Mouse (Mus musculus) heart, embryonic 14.5 days (tissue): ENCODE measurements at regions not wholly inside any gene's neighbourhood (a gene's known extent, or its start where the extent isn't known, plus 50 kb on each side); places are given as distances from the start of the nearest gene placed in this dataset.

ENCODE experiments used
- ATAC-seq: fragments of 200-750 bp; cut with Nextera tagmentation; 2 replicates; pipeline ENCODE4 v1.8.0; 2017; ENCODE audit warnings: low read depth, moderate TSS enrichment; ENCODE audit not compliant: insufficient number of reproducible peaks, insufficient read depth, low FRiP score
- H3K27ac ChIP-seq, 2 experiments: fragments of 200-500 bp in 1 of 2; fragments of 300-500 bp in 1 of 2; sonication (generic) in 1 of 2; replicated peaks in 1 of 2; 2 replicates each; pipeline ENCODE4 v1.5.1; 2012 to 2014; ENCODE audit warnings: low read depth in 2 of 2, low read length in 2 of 2, control low read depth in 1 of 2, mild to moderate bottlenecking in 1 of 2, mixed read lengths in 1 of 2; ENCODE audit not compliant: control insufficient read depth in 1 of 2, insufficient read depth in 1 of 2
- H3K27me3 ChIP-seq: fragments of 300-500 bp; sonication (generic); 2 replicates; pipeline ENCODE4 v1.6.1; 2014; ENCODE audit warnings: mild to moderate bottlenecking, low read length, control low read depth; ENCODE audit not compliant: control insufficient read depth, insufficient read depth
- H3K36me3 ChIP-seq: fragments of 300-500 bp; sonication (generic); 2 replicates; pipeline ENCODE4 v1.6.1; 2014; ENCODE audit warnings: mild to moderate bottlenecking, control low read depth, low read length, mixed read lengths; ENCODE audit not compliant: control insufficient read depth, insufficient read depth
- H3K4me1 ChIP-seq, 2 experiments: fragments of 200-500 bp in 1 of 2; fragments of 300-500 bp in 1 of 2; sonication (generic) in 1 of 2; 2 replicates each; pipeline ENCODE4 v1.6.1; 2012 to 2014; ENCODE audit warnings: low read length in 2 of 2, control low read depth in 1 of 2, mixed read lengths in 1 of 2; ENCODE audit not compliant: control insufficient read depth in 2 of 2, insufficient read depth in 2 of 2
- H3K4me2 ChIP-seq: fragments of 300-500 bp; sonication (generic); 2 replicates; pipeline ENCODE4 v1.6.1; 2014; ENCODE audit warnings: mild to moderate bottlenecking, low read length
- H3K4me3 ChIP-seq, 2 experiments: fragments of 200-500 bp in 1 of 2; fragments of 300-500 bp in 1 of 2; sonication (generic) in 1 of 2; 2 replicates each; pipeline ENCODE4 v1.5.1; 2012 to 2014; ENCODE audit warnings: low read length in 2 of 2, mild to moderate bottlenecking in 2 of 2, control low read depth in 1 of 2, low read depth in 1 of 2, moderate library complexity in 1 of 2; ENCODE audit not compliant: control insufficient read depth in 1 of 2, insufficient read depth in 1 of 2
- H3K9ac ChIP-seq: fragments of 300-500 bp; sonication (generic); 2 replicates; pipeline ENCODE4 v1.6.1; 2014; ENCODE audit warnings: mild to moderate bottlenecking, low read length
- H3K9me3 ChIP-seq: fragments of 300-500 bp; sonication (generic); 2 replicates; pipeline ENCODE4 v1.6.1; 2016; ENCODE audit warnings: low read length, control low read depth; ENCODE audit not compliant: control insufficient read depth
- WGBS: fragments of 180-500 bp; shearing (Covaris S2); extraction: QIAGEN DNeasy Blood & Tissue Kit; methylation state at CpG from one replicate; pipeline ENCODE4 v1.1.7; 2014; 5-methylcytosine and 5-hydroxymethylcytosine counted together

DNA sequence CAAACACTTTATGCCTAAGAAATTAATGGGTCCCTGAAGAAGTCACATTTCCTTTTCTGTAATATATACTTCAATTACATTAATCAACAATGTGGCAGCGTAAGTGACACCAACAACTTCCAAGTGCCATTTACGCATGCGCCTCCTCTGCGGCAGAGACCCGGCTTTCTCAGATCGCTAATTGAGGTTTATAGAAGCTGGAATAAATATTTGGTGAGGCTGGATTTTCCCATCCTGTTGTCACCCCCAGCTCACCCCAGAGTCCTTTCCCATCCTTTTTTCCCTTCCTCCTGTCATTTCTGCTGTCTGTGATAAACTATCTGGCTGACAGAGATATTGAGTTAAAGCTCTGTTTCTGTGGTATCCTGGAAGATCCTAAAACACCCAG lies 95.6 kb downstream of the Fzd1 start:
- Histone ChIP-seq H3K27me3 (no peaks in the 10 kb centered on the region), H3K9ac (no peak overlapping the region), H3K4me2 (no peak overlapping the region), H3K36me3 (no peaks in the 10 kb centered on the region), H3K27ac (no peak overlapping the region), H3K9me3 (0 out of 2 replicates have a peak, but pooled peaks cover under 1% of the 10 kb centered on the region), H3K4me1 (peaks cover 3 to 4% of the 10 kb centered on the region in 2 experiments; a peak in 2 of 4 replicates), H3K4me3 (no peak overlapping the region)
- no peak for ATAC-seq
- WGBS = 82% methylated on average over 6 of the region's 6 CpGs

DNA sequence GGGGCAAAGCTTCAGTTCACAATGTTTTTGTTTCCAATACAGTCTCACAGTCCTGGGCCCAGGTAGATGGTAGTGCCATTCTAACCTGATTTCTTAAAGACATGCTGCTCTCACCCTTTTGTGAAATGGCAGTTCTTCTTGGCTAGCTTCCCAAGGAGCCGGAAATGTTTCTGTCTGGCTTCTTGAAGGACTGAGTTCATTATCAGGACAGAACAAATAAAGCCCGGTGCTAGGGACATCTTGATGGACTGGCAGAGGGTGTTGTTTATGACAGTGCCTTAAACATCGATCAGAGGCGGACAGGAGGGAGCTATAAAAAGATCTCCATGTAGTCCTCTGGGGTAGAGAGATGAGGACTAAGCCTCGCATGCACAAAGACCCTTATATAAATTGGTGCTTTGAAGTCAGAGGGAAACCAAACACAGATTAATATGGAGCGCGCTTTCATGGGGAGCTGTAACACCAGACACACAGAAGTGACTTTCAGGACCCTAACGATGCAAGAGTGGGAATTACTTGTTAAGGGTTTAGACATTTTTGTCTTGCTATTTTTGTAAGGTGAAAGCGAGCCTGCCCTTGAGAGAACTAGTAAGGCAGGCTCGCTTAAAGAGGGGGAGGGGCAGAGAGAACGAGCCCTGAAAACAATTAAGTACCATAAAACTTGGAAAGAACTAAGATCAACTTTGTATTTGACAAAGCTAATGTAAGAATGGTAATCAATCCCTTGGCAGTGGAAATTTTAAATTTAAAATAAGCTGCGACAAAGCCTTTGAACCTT lies 96.2 kb downstream of the Fzd1 start:
- Histone ChIP-seq H3K9me3 (0 out of 2 replicates have a peak, but pooled peaks cover 4% of the 10 kb centered on the region), H3K36me3 (no peaks in the 10 kb centered on the region), H3K27me3 (no peaks in the 10 kb centered on the region), H3K9ac (no peak overlapping the region), H3K4me1 (peaks cover 3 to 4% of the 10 kb centered on the region in 2 experiments; a peak in 2 of 4 replicates), H3K4me2 (no peak overlapping the region), H3K27ac (no peak overlapping the region), H3K4me3 (no peak overlapping the region)
- WGBS = 39% methylated on average over 12 of the region's 12 CpGs
- no peak for ATAC-seq

DNA sequence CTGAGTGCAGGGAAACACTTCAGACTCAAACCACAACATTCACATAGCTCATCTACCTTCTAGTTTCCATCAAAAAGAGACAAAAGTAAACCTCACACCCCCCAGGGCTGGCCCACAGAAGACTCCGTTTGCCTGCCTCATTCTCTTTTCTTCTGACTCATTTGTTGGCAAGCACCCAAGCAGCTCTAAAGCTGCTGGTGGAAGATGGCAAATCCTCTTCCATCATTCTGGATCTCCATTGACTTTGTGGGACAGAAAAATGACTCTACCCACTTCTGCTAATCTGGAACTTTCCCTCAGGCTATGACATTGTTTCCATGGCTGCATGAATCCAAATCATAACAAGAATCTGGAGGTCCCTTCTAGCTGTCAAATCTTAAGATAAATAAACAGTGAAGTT lies 99.9 kb downstream of the Fzd1 start:
- H3K36me3 ChIP-seq = no peaks in the 10 kb centered on the region
- peaks cover 2 to 3% of the 10 kb centered on the region in 2 experiments; a peak in 2 of 4 replicates for H3K4me1 ChIP-seq
- H3K9ac ChIP-seq = no peak overlapping the region
- no peaks in the 10 kb centered on the region for H3K27me3 ChIP-seq
- no peak overlapping the region for H3K4me2 ChIP-seq
- H3K4me3 ChIP-seq = no peak overlapping the region
- H3K27ac ChIP-seq = no peak overlapping the region
- ATAC-seq = no peak
- 0 out of 2 replicates have a peak, but pooled peaks cover 4% of the 10 kb centered on the region for H3K9me3 ChIP-seq
- WGBS = 22% methylated on average over 1 of the region's 1 CpGs

DNA sequence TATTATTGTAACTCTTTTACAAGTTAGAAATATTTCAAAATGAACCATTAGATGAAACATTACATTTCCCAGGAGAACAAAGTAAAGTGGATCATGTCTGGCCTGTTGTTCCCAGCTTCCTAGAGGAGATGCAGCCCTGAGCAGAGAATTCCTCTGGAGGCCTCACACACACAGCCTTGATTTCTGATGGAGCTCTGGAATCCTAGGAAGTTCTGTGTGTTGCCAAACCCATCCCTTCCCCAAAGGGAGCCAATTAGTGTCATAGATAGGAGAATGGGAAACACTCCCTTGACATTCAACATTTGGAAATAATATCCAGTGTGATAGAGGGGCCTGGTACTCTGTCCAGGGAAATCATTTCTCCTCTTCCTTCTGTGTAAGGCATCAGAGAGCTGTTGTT lies 103.6 kb downstream of the Fzd1 start:
- H3K27ac ChIP-seq = no peak overlapping the region
- H3K9me3 ChIP-seq = 0 out of 2 replicates have a peak, but pooled peaks cover 4% of the 10 kb centered on the region
- H3K36me3 ChIP-seq = no peaks in the 10 kb centered on the region
- H3K9ac ChIP-seq = no peak overlapping the region
- no peak overlapping the region for H3K4me2 ChIP-seq
- H3K4me1 ChIP-seq = no peaks in the 10 kb centered on the region; a peak in 1 of 4 replicates
- no peaks in the 10 kb centered on the region for H3K27me3 ChIP-seq
- H3K4me3 ChIP-seq = no peak overlapping the region
- no peak for ATAC-seq

- Histone ChIP-seq H3K27me3 (no peaks in the 10 kb centered on the region), H3K9me3 (no peaks in the 10 kb centered on the region), H3K4me1 (no peaks in the 10 kb centered on the region; a peak in 1 of 4 replicates), H3K4me2 (no peak overlapping the region), H3K4me3 (no peak overlapping the region), H3K9ac (no peak overlapping the region), H3K27ac (no peak overlapping the region), H3K36me3 (no peaks in the 10 kb centered on the region)
- WGBS = 79% methylated on average over 6 of the region's 6 CpGs
- no peak for ATAC-seq
Observed at GRCm38 (mm10) chr5:4651167-4651955, 106.5 kb downstream of the Fzd1 start.

DNA sequence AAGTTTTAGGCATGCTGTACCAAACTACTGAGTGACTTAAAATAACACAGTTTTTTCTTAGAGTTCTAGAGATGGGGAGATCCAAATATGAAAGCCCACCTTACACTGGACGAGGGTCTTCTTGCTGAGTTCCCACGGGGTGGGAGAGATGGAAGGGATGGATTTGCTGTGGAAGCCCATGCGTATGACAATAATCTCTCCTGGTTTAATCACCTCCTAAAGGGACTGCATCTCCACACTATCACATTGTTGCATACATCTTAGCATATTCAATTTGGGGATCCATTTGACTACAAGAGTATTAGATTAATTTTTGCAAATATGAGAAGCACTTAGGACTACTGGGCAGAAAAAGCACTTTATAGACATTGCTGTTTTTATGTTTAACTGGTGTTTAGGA lies 107.1 kb downstream of the Fzd1 start:
- no peaks in the 10 kb centered on the region for H3K27me3 ChIP-seq
- WGBS = 81% methylated on average over 3 of the region's 3 CpGs
- H3K4me1 ChIP-seq = no peaks in the 10 kb centered on the region; a peak in 1 of 4 replicates
- ATAC-seq = no peak
- no peak overlapping the region for H3K4me3 ChIP-seq
- no peak overlapping the region for H3K4me2 ChIP-seq
- no peak overlapping the region for H3K9ac ChIP-seq
- no peak overlapping the region for H3K27ac ChIP-seq
- no peaks in the 10 kb centered on the region for H3K36me3 ChIP-seq
- no peaks in the 10 kb centered on the region for H3K9me3 ChIP-seq

DNA sequence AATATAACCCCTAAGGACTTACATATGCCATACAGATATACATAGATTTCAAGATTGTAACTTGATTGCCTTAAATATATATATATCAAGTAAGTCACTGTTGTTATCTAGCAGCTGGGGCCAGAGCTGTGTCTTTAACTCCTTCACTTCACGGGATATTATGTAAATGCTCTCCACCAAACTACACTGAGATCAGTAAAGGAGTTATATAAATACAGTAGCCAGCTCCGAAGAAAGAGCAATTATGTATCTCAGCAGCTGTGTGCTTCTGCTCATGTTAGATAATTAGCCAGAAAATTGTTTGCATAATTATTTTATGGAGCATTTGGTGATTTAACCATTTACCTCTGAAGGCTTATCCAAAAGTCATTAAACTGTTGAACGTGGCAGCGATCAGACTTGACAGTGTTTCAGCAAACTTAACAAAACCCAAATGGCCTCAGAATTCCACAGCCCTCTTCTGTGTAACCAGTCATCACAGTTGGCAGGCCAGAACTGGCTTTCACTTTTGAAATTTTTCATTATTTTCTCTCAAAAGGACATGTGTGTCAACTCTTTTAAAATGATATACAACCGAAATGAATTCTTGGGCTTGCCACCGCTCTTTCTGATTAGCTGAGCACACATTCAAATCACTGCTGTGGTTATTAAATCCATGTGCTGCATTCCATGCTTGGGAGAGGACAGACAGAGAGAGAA lies 107.8 kb downstream of the Fzd1 start:
- H3K27ac ChIP-seq = no peak overlapping the region
- WGBS = 65% methylated on average over 6 of the region's 6 CpGs

More for the DNA sequence above, 107.8 kb downstream of the Fzd1 start:
- no peaks in the 10 kb centered on the region for H3K36me3 ChIP-seq
- H3K4me2 ChIP-seq = no peak overlapping the region
- H3K9me3 ChIP-seq = no peaks in the 10 kb centered on the region
- no peak overlapping the region for H3K4me3 ChIP-seq
- no peaks in the 10 kb centered on the region for H3K27me3 ChIP-seq
- no peaks in the 10 kb centered on the region; a peak in 1 of 4 replicates for H3K4me1 ChIP-seq
- no peak for ATAC-seq
- no peak overlapping the region for H3K9ac ChIP-seq
